Mouse (Mus musculus) intestine, postnatal 0 days (tissue): ENCODE data around the gene Ifit3b. TPM values are rescaled to one million over a fixed set of nuclear protein-coding genes. Genes with fewer than 3 reads are reported as not detected.
A peak's percentile ranks its signal among the peaks of the same experiment; 100 is the strongest.
"Not testable (repeated sequence)": the region's sequence is repeated elsewhere in the genome, so short reads cannot be mapped to it uniquely, and the experiment has no call there.

Experiments used
- ATAC-seq: fragments of 200-750 bp; cut with Nextera tagmentation; 2 replicates; pipeline ENCODE4 v1.8.0; 2017; ENCODE audit warnings: mild to moderate bottlenecking, moderate TSS enrichment, moderate library complexity
- H3K27ac ChIP-seq: fragments of 300-500 bp; sonication (generic); 2 replicates; pipeline ENCODE4 v1.5.1; 2014; ENCODE audit warnings: mild to moderate bottlenecking, low read depth, low read length, moderate library complexity
- H3K27me3 ChIP-seq: fragments of 300-500 bp; sonication (generic); replicated peaks from 2 replicates; pipeline ENCODE4 v1.6.1; 2014; ENCODE audit warnings: low read length, mixed read lengths; ENCODE audit not compliant: control insufficient read depth, insufficient read depth
- H3K36me3 ChIP-seq: fragments of 300-500 bp; sonication (generic); 2 replicates; pipeline ENCODE4 v1.6.1; 2014; ENCODE audit warnings: mild to moderate bottlenecking, moderate library complexity; ENCODE audit not compliant: control insufficient read depth, insufficient read depth
- H3K4me1 ChIP-seq: fragments of 300-500 bp; sonication (generic); replicated peaks from 2 replicates; pipeline ENCODE4 v1.6.1; 2014; ENCODE audit warnings: antibody characterized with exemption, low read length, mixed read lengths; ENCODE audit not compliant: control insufficient read depth, insufficient read depth
- H3K4me2 ChIP-seq: fragments of 300-500 bp; sonication (generic); replicated peaks from 2 replicates; pipeline ENCODE4 v1.6.1; 2014; ENCODE audit warnings: low read depth, mild to moderate bottlenecking, moderate library complexity
- H3K4me3 ChIP-seq: fragments of 300-500 bp; sonication (generic); 2 replicates; pipeline ENCODE4 v1.5.1; 2014; ENCODE audit warnings: low read depth, low read length
- H3K9ac ChIP-seq: fragments of 300-500 bp; sonication (generic); 2 replicates; pipeline ENCODE4 v1.6.1; 2014; ENCODE audit warnings: mild to moderate bottlenecking, low read depth, low read length
- H3K9me3 ChIP-seq: fragments of 300-500 bp; sonication (generic); 2 replicates; pipeline ENCODE4 v1.6.1; 2016; ENCODE audit warnings: mixed run types; ENCODE audit not compliant: control insufficient read depth
- CTCF ChIP-seq: sonication (generic); IDR thresholded peaks from 2 replicates; pipeline ENCODE4 v1.5.1; 2016; ENCODE audit warnings: low read depth, mild to moderate bottlenecking, control low read depth, antibody characterized with exemption, moderate library complexity
- WGBS: fragments of 180-500 bp; shearing (Covaris S2); extraction: QIAGEN DNeasy Blood & Tissue Kit; methylation state at CpG from one replicate; pipeline ENCODE4 v1.1.7; 2014; 5-methylcytosine and 5-hydroxymethylcytosine counted together
- polyA plus RNA-seq: library from polyadenylated mRNA; unstranded; fragments of >200 nt; fragmentation: Nextera tagmentation; extraction: Ambion mirVana; gene quantifications from 2 replicates; pipeline ENCODE4 v1.2.1, GENCODE M21; 2015

Ifit3b gene
- polyA plus RNA-seq, 1 experiment from 2014 or later: 2.2 TPM

DNA sequence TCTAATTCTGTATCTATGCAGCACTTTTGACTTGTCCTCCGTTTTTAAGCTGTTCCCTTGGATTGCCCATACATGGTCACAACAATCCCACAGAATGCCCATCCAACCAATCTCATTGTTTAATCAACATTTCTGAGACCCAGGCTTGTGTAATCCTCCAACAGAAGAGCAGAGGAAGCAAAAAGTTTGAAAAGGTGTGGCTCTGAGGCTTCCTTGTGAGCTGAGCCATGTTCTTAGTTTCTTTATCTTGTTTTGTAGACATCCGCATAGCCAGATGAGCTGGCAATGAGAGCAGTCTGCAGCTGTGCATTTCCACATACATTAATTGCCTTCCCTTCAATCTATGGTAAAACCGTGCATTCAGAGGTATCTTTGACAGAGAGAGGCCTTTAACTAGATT, 2.3 kb upstream of the Ifit3b start:
- no peak overlapping the region for H3K4me2 ChIP-seq
- no peaks in the 10 kb centered on the region for H3K27me3 ChIP-seq
- no peak overlapping the region for H3K4me3 ChIP-seq
- H3K4me1 ChIP-seq: no peaks in the 10 kb centered on the region
- no peak overlapping the region for H3K27ac ChIP-seq
- no peak for ATAC-seq
- no peak for TF ChIP-seq CTCF
- no peak overlapping the region for H3K9ac ChIP-seq
- H3K36me3 ChIP-seq: no peaks in the 10 kb centered on the region
- no peaks in the 10 kb centered on the region for H3K9me3 ChIP-seq
- 84% methylated on average over 3 of the region's 3 CpGs for WGBS

DNA sequence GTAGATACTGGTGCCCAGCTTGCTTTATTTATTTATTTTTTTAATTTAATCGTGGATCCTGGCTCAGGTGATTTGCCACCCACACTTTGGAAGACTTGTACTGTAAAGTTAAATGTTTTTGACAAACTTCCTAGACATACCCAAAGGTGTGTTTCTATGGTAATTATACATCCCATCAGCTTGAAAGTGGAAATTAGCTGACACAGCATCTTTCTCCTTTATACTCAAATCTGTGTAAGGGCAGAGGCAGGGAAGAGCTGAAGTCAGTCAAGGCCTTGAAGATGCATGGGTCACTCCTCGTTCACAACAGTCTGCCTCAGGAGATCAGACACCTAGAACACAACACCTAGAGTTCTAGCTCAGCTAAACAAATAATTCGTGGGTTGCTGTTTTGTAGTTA, 2.3 kb downstream of the Ifit3b start:
- not testable (repeated sequence) for ATAC-seq, H3K36me3 ChIP-seq, H3K9me3 ChIP-seq, H3K4me3 ChIP-seq, H3K27ac ChIP-seq, H3K9ac ChIP-seq, H3K4me1 ChIP-seq, H3K4me2 ChIP-seq, H3K27me3 ChIP-seq
- WGBS: 76% methylated on average over 3 of the region's 3 CpGs

DNA sequence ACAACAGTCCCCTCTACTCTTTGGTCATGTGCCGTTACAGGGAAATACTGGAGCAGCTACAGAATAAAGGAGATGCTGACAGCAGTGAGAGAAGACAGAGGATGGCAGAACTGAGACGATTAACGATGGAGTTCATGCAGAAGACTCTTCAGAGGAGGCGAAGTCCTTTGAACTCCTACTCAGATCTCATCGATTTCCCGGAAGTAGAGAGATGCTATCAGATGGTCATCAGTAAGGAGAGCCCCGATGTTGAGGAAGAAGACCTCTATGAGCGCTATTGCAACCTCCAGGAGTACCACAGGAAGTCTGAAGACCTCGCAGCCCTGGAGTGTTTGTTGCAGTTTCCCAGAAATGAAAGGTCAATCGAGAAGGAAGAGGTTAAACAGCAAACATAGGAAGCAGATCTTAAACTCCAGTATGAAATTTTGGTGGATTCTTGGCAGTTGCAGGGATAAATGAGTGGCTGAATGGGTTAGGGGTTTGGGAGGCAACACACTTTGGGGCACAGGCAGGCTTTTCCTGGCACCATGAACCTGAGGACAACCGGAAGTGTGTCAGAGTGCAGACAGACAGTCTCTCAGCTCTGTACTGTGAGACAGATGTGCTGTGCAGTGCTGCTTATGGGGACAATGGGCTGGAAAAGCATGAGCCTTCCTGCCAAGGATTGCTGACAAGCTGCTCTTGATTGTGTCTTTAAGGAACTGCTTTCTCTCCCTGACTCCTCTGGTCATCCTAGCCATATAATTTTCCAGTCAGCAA, 4.7 kb downstream of the Ifit3b start:
- H3K27ac ChIP-seq, H3K9ac ChIP-seq, H3K27me3 ChIP-seq, H3K36me3 ChIP-seq, ATAC-seq, H3K4me1 ChIP-seq, H3K4me3 ChIP-seq, H3K9me3 ChIP-seq, H3K4me2 ChIP-seq: not testable (repeated sequence)
- 88% methylated on average over 5 of the region's 11 CpGs for WGBS

DNA sequence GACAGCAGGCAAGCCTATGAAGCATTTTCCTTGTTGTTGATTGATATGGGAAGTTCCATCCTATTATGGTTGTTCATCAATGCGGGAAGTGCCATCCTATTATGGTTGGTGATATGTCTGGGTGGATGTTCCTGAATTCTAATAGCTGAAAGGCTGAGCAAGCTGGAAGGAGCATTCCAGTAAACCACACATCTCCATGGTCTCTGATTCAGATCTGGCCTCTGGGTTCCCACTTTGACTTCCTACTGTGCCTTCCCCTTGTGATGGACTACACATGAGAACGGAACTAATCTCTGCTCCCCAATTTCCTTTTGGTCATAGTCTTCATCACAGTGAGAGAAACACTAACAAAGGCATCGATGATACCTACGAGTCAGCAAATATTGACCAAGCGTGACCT, 13.1 kb downstream of the Ifit3b start:
- ATAC-seq: no peak
- H3K4me1 ChIP-seq: no peaks in the 10 kb centered on the region; the same call in 1 of the 2 replicates
- H3K36me3 ChIP-seq: peaks cover 3% of the 10 kb centered on the region; the same call in 1 of the 2 replicates
- no peak overlapping the region for H3K4me2 ChIP-seq
- H3K9ac ChIP-seq: no peak overlapping the region
- no peak overlapping the region for H3K4me3 ChIP-seq
- no peak for TF ChIP-seq CTCF
- WGBS: 75% methylated on average over 5 of the region's 5 CpGs
- H3K9me3 ChIP-seq: no peaks in the 10 kb centered on the region
- H3K27ac ChIP-seq: no peak overlapping the region
- no peaks in the 10 kb centered on the region for H3K27me3 ChIP-seq

DNA sequence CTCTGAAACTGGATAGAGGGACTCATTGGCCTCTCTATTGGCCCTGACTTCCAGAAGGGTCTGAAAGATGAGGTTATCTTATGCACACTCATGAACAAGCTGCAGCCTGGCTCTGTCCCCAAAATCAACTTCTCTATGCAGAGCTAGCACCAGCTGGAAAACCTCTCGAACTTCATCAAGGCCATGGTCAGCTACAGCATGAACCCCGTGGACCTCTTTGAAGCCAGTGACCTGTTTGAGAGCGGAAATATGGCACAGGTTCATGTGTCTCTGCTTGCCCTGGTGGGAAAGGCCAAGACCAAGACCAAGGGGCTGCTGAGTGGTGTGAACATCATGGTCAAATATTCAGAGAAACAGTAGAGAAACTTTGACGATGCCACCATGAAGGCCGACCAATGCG, 16.0 kb downstream of the Ifit3b start:
- no peak for TF ChIP-seq CTCF

DNA sequence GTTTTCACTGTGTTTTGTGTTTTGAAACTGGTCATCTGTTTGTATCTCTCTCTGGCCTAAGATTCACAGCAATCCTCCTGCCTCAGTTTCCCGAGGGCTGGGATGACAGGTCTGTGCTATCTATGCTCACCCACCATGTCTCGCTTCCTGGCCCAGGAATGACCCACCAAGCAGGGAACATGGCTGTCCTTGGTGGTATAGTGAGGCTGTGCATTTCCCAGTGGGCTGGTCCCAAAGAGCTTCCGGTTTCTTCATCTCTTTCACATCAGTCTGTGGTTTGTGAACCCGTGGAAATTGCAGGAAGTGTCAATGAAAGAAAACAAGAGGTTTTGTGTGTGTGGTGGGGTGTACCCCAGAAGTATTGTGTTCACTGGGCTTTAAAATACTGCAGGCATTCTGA, 16.9 kb downstream of the Ifit3b start:
- Histone ChIP-seq H3K4me2 (peak overlapping the region; percentile 41), H3K27me3 (no peaks in the 10 kb centered on the region), H3K27ac (no peak overlapping the region), H3K9ac (no peak overlapping the region), H3K4me1 (no peaks in the 10 kb centered on the region; the same call in 1 of the 2 replicates), H3K36me3 (peaks cover 3% of the 10 kb centered on the region; the same call in 1 of the 2 replicates), H3K9me3 (no peaks in the 10 kb centered on the region), H3K4me3 (no peak overlapping the region)
- 79% methylated on average over 4 of the region's 4 CpGs for WGBS
- TF ChIP-seq CTCF: no peak
- ATAC-seq: no peak

More for the DNA sequence above, 16.0 kb downstream of the Ifit3b start:
- no peak overlapping the region for H3K9ac ChIP-seq
- peaks cover 3% of the 10 kb centered on the region; the same call in 1 of the 2 replicates for H3K36me3 ChIP-seq
- H3K27ac ChIP-seq: no peak overlapping the region
- no peaks in the 10 kb centered on the region for H3K9me3 ChIP-seq
- H3K4me2 ChIP-seq: peak overlapping the region; percentile 41
- no peak overlapping the region for H3K4me3 ChIP-seq
- no peaks in the 10 kb centered on the region; the same call in 1 of the 2 replicates for H3K4me1 ChIP-seq
- 92% methylated on average over 6 of the region's 6 CpGs for WGBS
- ATAC-seq: no peak
- H3K27me3 ChIP-seq: no peaks in the 10 kb centered on the region
